Mouse (Mus musculus): Measurements from ENCODE around the gene Serpinf2. TPM values are rescaled to one million over a fixed set of nuclear protein-coding genes. Genes with fewer than 3 reads are reported as not detected.

Serpinf2 gene
- polyA plus RNA-seq, 1 experiment from 2014 or later: 14.9 TPM

DNA sequence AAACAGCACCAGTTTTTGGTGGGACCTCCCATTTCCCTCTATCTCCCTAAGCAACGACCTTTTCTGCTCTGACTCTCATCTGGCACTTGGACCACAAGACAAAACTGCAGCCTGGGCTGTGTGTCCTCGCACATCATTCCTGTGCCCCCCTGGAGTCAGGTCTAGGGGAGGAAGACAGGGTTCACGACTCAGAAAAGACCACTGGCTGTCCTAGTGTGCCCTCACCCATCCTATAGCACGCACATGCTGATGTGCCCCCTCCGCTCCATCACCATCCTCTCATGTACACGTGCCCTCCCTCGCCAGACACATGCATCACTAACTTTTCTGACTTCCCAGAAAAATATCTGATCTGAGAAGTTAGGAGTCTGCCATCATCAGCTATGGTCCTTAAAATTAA, 19.4 kb downstream of the Serpinf2 start:
- ATAC-seq (ENCODE audit: insufficient number of reproducible peaks, insufficient read depth, low FRiP score, low read depth): no peak
- no peak overlapping the region for H3K4me3 ChIP-seq (ENCODE audit: low read depth, low read length)
- H3K27ac ChIP-seq (ENCODE audit: low read length): no peak overlapping the region
- WGBS: 79% methylated on average over 7 of the region's 7 CpGs
- H3K9ac ChIP-seq (replicated peaks; ENCODE audit: low read depth, low read length): no peak overlapping the region
- H3K36me3 ChIP-seq (ENCODE audit: control insufficient read depth, insufficient read depth, low read length): no peaks in the 10 kb centered on the region
- peaks cover 10% of the 10 kb centered on the region for H3K4me1 ChIP-seq (ENCODE audit: control insufficient read depth, insufficient read depth, low read length)
- H3K27me3 ChIP-seq (ENCODE audit: control insufficient read depth, insufficient read depth, low read length): no peaks in the 10 kb centered on the region
- no peaks in the 10 kb centered on the region for H3K9me3 ChIP-seq (ENCODE audit: control insufficient read depth, low read depth, low read length)
- H3K4me2 ChIP-seq (replicated peaks; ENCODE audit: low read depth, low read length): no peak overlapping the region

DNA sequence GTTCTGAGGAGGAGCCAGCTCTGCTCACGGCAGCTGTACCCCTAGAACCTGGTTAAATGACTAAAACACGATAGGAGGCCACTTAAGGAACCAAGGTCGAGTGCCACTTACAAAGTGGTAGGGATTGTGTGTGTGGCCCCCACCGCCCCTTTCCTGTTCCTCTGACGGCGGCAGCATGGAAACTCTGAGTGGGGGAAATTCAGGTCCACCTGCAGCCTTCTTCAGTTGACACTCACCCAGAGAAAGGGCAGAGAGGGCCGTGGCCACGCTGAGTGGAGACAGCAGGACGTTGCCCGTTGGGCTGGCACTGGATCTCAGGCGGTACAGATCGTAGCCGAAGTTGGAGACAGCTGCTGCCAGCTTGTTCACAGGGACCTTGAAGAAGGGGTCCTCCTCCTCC, 23.4 kb downstream of the Serpinf2 start:
- H3K9me3 ChIP-seq (ENCODE audit: control insufficient read depth, low read depth, low read length): no peaks in the 10 kb centered on the region
- no peak overlapping the region for H3K4me2 ChIP-seq (replicated peaks; ENCODE audit: low read depth, low read length)
- H3K4me3 ChIP-seq (ENCODE audit: low read depth, low read length): no peak overlapping the region
- 87% methylated on average over 13 of the region's 13 CpGs for WGBS
- no peak for ATAC-seq (ENCODE audit: insufficient number of reproducible peaks, insufficient read depth, low FRiP score, low read depth)
- no peaks in the 10 kb centered on the region for H3K36me3 ChIP-seq (ENCODE audit: control insufficient read depth, insufficient read depth, low read length)
- no peaks in the 10 kb centered on the region for H3K4me1 ChIP-seq (ENCODE audit: control insufficient read depth, insufficient read depth, low read length)
- no peak overlapping the region for H3K9ac ChIP-seq (replicated peaks; ENCODE audit: low read depth, low read length)
- no peaks in the 10 kb centered on the region for H3K27me3 ChIP-seq (ENCODE audit: control insufficient read depth, insufficient read depth, low read length)
- no peak overlapping the region for H3K27ac ChIP-seq (ENCODE audit: low read length)

DNA sequence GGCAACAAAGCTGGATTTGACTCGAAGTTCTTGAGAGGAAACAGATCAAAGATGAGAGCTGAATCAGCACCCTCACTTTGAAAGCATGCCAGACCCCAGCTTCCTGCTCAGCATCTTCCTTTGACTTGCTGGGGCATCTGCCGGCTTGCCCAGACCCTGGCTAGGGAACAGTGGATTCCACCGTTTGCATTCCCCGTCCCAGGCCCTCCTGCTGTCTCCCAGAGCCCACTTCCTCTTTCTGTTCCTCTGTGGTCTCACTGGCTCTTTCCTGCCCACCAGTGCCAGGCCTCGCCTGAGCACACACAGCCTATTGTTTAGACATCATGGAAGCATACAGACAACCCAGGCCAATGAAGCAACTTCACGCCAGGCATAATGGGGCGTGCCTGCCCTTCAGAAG, 24.3 kb downstream of the Serpinf2 start:
- no peaks in the 10 kb centered on the region for H3K9me3 ChIP-seq (ENCODE audit: control insufficient read depth, low read depth, low read length)
- H3K4me2 ChIP-seq (replicated peaks; ENCODE audit: low read depth, low read length): no peak overlapping the region
- no peak overlapping the region for H3K4me3 ChIP-seq (ENCODE audit: low read depth, low read length)
- H3K27me3 ChIP-seq (ENCODE audit: control insufficient read depth, insufficient read depth, low read length): no peaks in the 10 kb centered on the region
- H3K27ac ChIP-seq (ENCODE audit: low read length): no peak overlapping the region
- ATAC-seq (ENCODE audit: insufficient number of reproducible peaks, insufficient read depth, low FRiP score, low read depth): no peak
- H3K9ac ChIP-seq (replicated peaks; ENCODE audit: low read depth, low read length): no peak overlapping the region
- WGBS: 59% methylated on average over 7 of the region's 7 CpGs
- H3K4me1 ChIP-seq (ENCODE audit: control insufficient read depth, insufficient read depth, low read length): no peaks in the 10 kb centered on the region
- no peaks in the 10 kb centered on the region; the same call in 1 of the 2 replicates for H3K36me3 ChIP-seq (ENCODE audit: control insufficient read depth, insufficient read depth, low read length)

DNA sequence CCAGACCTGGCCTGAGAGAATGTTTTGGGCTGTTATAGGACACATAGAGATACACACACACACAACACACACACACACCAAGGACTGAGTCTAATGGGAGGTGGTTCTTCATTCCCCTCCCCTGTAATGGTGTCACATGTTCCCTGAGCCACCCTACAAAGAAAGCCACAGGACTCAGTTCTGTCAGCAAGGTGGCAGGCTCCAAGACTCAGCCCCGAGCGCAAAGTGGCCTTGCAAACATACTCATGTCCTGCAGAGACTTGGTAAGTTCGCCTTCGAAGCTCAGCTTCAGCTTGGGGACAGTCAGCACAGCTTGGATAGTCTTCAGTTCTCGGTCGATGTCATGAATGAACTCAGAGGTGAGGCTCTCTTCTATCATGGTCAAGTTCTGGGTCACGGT, 28.8 kb downstream of the Serpinf2 start:
- H3K9me3 ChIP-seq (ENCODE audit: control insufficient read depth, low read depth, low read length): no peaks in the 10 kb centered on the region
- H3K27me3 ChIP-seq (ENCODE audit: control insufficient read depth, insufficient read depth, low read length): no peaks in the 10 kb centered on the region
- H3K4me3 ChIP-seq (ENCODE audit: low read depth, low read length): no peak overlapping the region
- no peak for ATAC-seq (ENCODE audit: insufficient number of reproducible peaks, insufficient read depth, low FRiP score, low read depth)
- no peaks in the 10 kb centered on the region for H3K4me1 ChIP-seq (ENCODE audit: control insufficient read depth, insufficient read depth, low read length)
- H3K36me3 ChIP-seq (ENCODE audit: control insufficient read depth, insufficient read depth, low read length): peaks cover 3% of the 10 kb centered on the region; the same call in 1 of the 2 replicates
- H3K4me2 ChIP-seq (replicated peaks; ENCODE audit: low read depth, low read length): no peak overlapping the region
- H3K27ac ChIP-seq (ENCODE audit: low read length): no peak overlapping the region
- 85% methylated on average over 7 of the region's 7 CpGs for WGBS
- no peak overlapping the region for H3K9ac ChIP-seq (replicated peaks; ENCODE audit: low read depth, low read length)

DNA sequence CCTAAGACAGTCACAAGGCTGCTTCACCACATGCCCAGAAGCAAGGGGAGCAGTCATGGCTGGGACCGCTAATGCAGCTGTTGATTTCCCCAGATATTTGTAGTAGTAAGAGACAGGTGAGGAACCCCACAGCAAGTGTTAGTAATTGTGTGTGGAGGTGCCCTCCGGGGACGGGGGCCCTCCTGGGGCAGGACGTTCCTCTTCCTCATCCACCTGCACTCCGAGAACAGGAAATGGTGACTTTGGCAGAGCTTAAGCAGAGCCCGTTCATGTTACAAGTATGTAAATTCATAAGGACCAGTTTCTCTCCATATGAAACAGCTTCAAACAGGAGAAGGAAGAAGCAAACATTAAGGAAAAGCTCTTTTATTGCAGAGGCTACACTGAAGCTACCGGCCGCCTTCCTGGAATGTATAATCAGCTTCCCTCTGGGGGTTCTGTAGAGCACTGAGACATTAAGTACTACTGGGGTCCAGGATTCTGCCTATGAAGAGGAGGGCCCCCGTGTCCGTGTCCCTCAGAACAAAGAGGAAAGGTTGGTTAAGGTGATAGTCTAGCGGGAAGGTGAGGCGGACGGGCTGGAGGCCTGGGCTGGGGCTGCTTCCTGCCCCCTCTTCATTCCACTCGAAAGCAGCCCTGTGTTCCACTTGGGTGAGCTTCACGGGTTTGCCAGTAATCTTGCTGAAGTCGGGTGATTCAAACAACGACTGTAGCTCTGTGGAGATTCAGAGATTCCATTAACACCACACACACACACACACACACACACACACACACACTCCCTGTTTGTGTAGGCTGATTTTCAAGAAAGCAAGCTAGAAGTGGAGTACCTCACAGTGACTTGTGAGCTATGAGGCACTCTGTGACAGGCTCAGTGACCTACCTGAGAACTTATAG, 29.5 kb downstream of the Serpinf2 start:
- H3K27me3 ChIP-seq (ENCODE audit: control insufficient read depth, insufficient read depth, low read length): no peaks in the 10 kb centered on the region
- H3K27ac ChIP-seq (ENCODE audit: low read length): no peak overlapping the region
- H3K36me3 ChIP-seq (ENCODE audit: control insufficient read depth, insufficient read depth, low read length): peaks cover 3% of the 10 kb centered on the region; the same call in 1 of the 2 replicates
- H3K4me1 ChIP-seq (ENCODE audit: control insufficient read depth, insufficient read depth, low read length): no peaks in the 10 kb centered on the region
- H3K4me3 ChIP-seq (ENCODE audit: low read depth, low read length): no peak overlapping the region
- no peaks in the 10 kb centered on the region for H3K9me3 ChIP-seq (ENCODE audit: control insufficient read depth, low read depth, low read length)
- H3K9ac ChIP-seq (replicated peaks; ENCODE audit: low read depth, low read length): no peak overlapping the region
- 74% methylated on average over 17 of the region's 17 CpGs for whole genome bisulfite sequencing
- ATAC-seq (ENCODE audit: insufficient number of reproducible peaks, insufficient read depth, low FRiP score, low read depth): no peak
- no peak overlapping the region for H3K4me2 ChIP-seq (replicated peaks; ENCODE audit: low read depth, low read length)

DNA sequence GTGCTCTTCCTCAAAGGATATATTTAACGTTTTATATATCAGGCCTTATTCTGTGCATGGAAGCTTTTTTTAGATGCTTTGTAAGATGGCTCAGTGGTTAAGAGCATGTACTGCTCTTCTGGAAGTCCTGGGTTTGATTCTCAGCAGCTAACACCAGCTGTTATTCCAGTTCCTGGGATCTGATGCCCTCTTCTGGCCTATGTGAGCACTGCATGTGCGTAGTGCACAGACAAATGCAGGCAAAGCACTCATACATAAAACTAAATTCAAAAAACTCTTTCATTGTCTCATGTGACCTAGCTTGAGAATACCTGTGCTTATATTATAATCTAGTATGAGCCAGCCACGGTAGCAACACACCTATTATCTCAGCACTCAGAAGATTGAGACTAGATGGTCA, 32.5 kb downstream of the Serpinf2 start:
- no peak for ATAC-seq (ENCODE audit: insufficient number of reproducible peaks, insufficient read depth, low FRiP score, low read depth)
- Histone ChIP-seq H3K27me3 (ENCODE audit: control insufficient read depth, insufficient read depth, low read length) (no peaks in the 10 kb centered on the region), H3K4me1 (ENCODE audit: control insufficient read depth, insufficient read depth, low read length) (no peaks in the 10 kb centered on the region), H3K36me3 (ENCODE audit: control insufficient read depth, insufficient read depth, low read length) (peaks cover 3% of the 10 kb centered on the region; the same call in 1 of the 2 replicates), H3K9ac (replicated peaks; ENCODE audit: low read depth, low read length) (no peak overlapping the region), H3K27ac (ENCODE audit: low read length) (no peak overlapping the region), H3K4me3 (ENCODE audit: low read depth, low read length) (no peak overlapping the region), H3K4me2 (replicated peaks; ENCODE audit: low read depth, low read length) (no peak overlapping the region), H3K9me3 (ENCODE audit: control insufficient read depth, low read depth, low read length) (no peaks in the 10 kb centered on the region)
- WGBS: 43% methylated on average over 3 of the region's 3 CpGs

DNA sequence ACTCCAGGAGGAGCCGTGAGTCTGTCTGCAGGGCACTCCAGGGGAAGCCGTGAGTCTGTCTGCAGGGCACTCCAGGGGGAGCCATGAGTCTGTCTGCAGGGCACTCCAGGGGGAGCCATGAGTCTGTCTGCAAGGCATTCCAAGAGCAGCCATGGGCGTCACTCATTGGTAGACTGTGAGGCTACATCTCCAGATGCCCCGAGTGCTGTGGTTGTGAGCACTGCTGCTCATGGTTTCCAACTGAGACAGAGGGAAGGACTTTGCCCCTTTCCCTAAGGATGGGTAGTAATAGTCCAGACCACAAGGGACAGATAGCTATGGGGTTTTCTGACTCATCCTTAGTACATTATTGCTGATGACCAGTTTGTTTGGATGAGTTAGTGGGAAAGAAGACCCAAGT, 33.3 kb downstream of the Serpinf2 start:
- no peak for ATAC-seq (ENCODE audit: insufficient number of reproducible peaks, insufficient read depth, low FRiP score, low read depth)
- no peak overlapping the region for H3K27ac ChIP-seq (ENCODE audit: low read length)
- WGBS: 75% methylated on average over 4 of the region's 4 CpGs
- no peak overlapping the region for H3K4me3 ChIP-seq (ENCODE audit: low read depth, low read length)
- H3K9me3 ChIP-seq (ENCODE audit: control insufficient read depth, low read depth, low read length): no peaks in the 10 kb centered on the region
- H3K4me1 ChIP-seq (ENCODE audit: control insufficient read depth, insufficient read depth, low read length): no peaks in the 10 kb centered on the region
- H3K36me3 ChIP-seq (ENCODE audit: control insufficient read depth, insufficient read depth, low read length): peaks cover 3% of the 10 kb centered on the region; the same call in 1 of the 2 replicates
- no peak overlapping the region for H3K9ac ChIP-seq (replicated peaks; ENCODE audit: low read depth, low read length)
- H3K27me3 ChIP-seq (ENCODE audit: control insufficient read depth, insufficient read depth, low read length): no peaks in the 10 kb centered on the region
- no peak overlapping the region for H3K4me2 ChIP-seq (replicated peaks; ENCODE audit: low read depth, low read length)

DNA sequence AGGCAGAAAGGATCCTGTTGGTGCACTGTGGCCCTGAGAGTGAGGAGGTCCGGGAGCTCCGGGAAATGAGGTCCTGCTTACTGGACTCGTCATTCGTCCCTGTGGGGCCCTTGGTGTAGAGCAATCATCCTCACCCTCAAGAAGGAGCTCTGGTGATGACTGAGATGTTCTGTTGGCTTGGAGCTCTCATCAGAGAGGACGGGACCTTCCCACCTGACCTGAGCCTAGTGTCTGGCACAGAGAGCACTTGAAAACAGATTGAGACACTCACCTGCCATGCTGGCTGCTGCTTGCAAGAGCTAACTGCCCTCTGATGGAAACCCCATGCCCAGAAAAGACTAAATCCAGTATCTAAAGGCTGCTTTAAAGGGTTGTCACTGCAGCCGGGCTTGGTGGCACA, 34.6 kb downstream of the Serpinf2 start:
- no peak for ATAC-seq (ENCODE audit: insufficient number of reproducible peaks, insufficient read depth, low FRiP score, low read depth)
- H3K4me2 ChIP-seq (replicated peaks; ENCODE audit: low read depth, low read length): no peak overlapping the region
- no peak overlapping the region for H3K27ac ChIP-seq (ENCODE audit: low read length)

More for the DNA sequence above, 34.6 kb downstream of the Serpinf2 start:
- no peak overlapping the region for H3K4me3 ChIP-seq (ENCODE audit: low read depth, low read length)
- no peak overlapping the region for H3K9ac ChIP-seq (replicated peaks; ENCODE audit: low read depth, low read length)
- 0 out of 2 replicates have a peak, but pooled peaks cover 3% of the 10 kb centered on the region for H3K36me3 ChIP-seq (ENCODE audit: control insufficient read depth, insufficient read depth, low read length)
- no peaks in the 10 kb centered on the region for H3K4me1 ChIP-seq (ENCODE audit: control insufficient read depth, insufficient read depth, low read length)
- WGBS: 92% methylated on average over 6 of the region's 6 CpGs
- no peaks in the 10 kb centered on the region for H3K9me3 ChIP-seq (ENCODE audit: control insufficient read depth, low read depth, low read length)
- no peaks in the 10 kb centered on the region for H3K27me3 ChIP-seq (ENCODE audit: control insufficient read depth, insufficient read depth, low read length)

Measured in stomach, embryonic 14.5 days (tissue).